Mouse (Mus musculus): Measurements from ENCODE around the gene Dennd4c. TPM values are rescaled to one million over a fixed set of nuclear protein-coding genes. Genes with fewer than 3 reads are reported as not detected.

Gene Dennd4c
- polyA plus RNA-seq, 1 experiment from 2014 or later: 14.4 TPM

DNA sequence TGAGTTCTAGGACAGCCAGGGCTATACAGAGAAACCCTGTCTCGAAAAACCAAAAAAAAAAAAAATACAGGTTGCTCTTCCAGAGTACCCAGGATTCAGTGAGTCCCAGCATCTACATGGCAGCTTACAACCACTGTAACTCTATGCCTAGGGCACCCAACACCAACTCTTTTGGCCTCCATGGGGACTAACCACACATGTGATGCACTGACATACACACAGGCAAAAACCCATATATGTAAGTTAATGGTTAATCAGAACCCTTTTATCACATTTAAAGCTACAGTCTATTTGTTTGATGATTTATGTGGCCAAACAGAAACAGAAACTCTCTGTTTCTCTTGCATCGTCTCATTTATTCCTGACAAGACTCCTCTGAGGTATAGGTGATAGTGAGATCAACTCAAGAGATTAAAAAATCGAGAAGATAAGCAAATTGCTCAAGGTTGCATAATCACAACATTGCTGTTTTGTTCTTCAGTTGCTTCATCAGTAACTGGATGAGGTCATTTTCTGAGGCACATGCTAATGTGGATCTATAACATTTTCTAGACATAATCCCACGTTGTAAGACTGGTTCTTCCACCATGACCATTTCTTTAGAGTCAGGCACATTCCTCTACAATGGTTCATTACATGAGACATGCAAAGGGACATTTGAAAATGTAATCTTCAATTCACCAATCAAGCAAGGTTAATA, 29.3 kb upstream of the Dennd4c start:
- in situ Hi-C loops (cut with MboI; ENCODE audit: low pct_unique_long_range_greater_than_20kb): no loop called here
- no peaks in the 10 kb centered on the region for H3K27me3 ChIP-seq
- POLR2A ChIA-PET: interaction anchor here (0.6 kb wide), 1 partner anchor 29 kb away, joined by 3 read pairs; no protein-coding TSS in a partner anchor
- DNase-seq (ENCODE audit: low read depth, low spot score) (no peak), ATAC-seq (no peak)
- no peak for TF ChIP-seq CTCF (IDR thresholded peaks at IDR 0.05)
- CTCF ChIA-PET: no interaction called here

DNA sequence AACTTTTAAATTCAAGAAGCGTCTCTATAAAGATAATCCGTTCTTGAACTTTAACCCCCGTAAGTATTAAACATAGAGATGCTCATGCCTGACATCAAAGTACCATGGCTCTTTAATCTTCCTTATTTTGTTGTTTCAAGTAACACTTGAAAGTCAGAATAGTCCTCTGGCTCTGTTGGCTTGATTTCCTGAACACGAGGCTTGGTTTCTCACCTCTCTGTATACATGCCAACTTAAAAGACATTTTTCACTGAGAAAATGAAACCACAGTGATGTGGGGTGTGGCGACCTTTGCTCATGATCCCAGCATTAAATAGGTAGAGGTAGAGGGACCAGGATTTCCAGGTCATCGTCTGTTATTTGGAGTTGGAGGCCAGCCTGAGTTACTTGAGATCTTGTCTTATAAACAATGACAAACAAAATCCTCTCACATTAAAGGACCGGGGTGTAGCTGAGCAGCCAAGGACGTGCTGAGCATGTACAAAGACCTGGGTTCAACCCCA, 26.4 kb upstream of the Dennd4c start:
- in situ Hi-C loops (cut with MboI; ENCODE audit: low pct_unique_long_range_greater_than_20kb): no loop called here
- ChIA-PET CTCF (no interaction called here), POLR2A (no interaction called here)
- H3K27me3 ChIP-seq: no peaks in the 10 kb centered on the region
- DNase-seq (ENCODE audit: low read depth, low spot score) (no peak), ATAC-seq (no peak)
- no peak for TF ChIP-seq CTCF (IDR thresholded peaks at IDR 0.05)

DNA sequence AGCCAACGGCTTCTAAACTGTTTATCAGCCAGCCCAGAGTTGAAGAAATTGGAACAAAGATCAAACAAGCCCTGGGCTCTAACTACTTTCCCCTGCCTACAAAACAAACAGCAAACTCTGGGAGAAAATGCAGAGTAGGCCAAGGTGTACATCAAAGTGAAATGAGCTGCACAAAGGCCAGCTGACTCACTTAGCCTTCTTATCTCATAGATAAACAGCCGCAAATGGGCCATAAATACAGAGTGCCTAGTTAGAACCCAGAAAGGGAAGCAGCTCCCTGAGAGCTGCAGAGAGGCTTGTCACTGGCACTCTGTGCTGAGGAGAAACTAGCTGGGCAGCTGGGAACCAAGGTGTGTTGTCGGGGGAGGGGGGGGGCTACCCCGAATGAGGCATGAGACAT, 23.2 kb upstream of the Dennd4c start:
- in situ Hi-C loops (cut with MboI; ENCODE audit: low pct_unique_long_range_greater_than_20kb): no loop called here
- H3K27me3 ChIP-seq: no peaks in the 10 kb centered on the region
- no peak for TF ChIP-seq CTCF (IDR thresholded peaks at IDR 0.05)
- DNase-seq (ENCODE audit: low read depth, low spot score): no peak
- ChIA-PET POLR2A (interaction anchor here (1.0 kb wide), 1 partner anchor 13 kb away, joined by 4 read pairs; no protein-coding TSS in a partner anchor), CTCF (no interaction called here)
- ATAC-seq: no peak

DNA sequence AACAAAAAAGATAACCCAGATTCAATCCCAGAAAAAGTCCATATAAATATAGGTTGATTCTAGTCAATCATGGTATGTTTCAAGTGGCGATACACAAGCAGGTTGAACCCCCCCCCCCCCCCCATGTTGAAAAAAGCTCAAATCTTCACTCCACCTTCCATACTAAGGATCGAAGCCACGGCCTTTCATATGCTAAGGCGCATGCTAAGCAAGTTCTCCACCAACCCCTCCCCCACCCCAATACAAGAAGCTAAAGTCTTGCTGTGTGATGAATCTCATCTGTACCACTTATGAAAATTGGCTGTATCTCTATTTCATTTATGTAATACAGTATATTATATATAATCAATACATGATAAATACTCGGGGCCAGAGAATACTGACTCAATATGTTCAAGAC, 22.2 kb upstream of the Dennd4c start:
- no peak for TF ChIP-seq CTCF (IDR thresholded peaks at IDR 0.05)
- H3K27me3 ChIP-seq: no peaks in the 10 kb centered on the region
- ChIA-PET POLR2A (no interaction called here), CTCF (no interaction called here)
- DNase-seq (ENCODE audit: low read depth, low spot score) (no peak), ATAC-seq (no peak)
- in situ Hi-C loops (cut with MboI; ENCODE audit: low pct_unique_long_range_greater_than_20kb): no loop called here

DNA sequence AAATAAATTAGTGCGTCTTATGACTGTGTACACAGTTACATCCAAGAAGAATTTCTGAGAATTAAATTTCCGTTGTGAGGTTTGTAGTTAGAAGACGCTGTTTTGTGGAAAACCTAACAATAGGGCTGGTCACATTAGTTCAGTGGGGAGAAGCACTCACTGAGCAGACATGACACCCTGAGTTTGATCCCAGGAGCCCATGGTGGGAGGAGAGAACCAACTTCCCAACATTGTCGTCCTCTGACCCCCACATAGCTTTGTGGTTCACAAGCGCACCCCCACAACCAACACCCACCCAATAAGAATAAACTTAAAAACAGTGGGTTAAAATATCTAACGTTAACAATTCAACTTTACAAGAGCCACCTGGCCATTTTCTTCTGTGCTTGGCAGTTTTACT, 18.5 kb upstream of the Dennd4c start:
- H3K27me3 ChIP-seq: no peaks in the 10 kb centered on the region
- POLR2A ChIA-PET: no interaction called here
- no peak for ATAC-seq
- DNase-seq (ENCODE audit: low read depth, low spot score): no peak
- no peak for TF ChIP-seq CTCF (IDR thresholded peaks at IDR 0.05)
- CTCF ChIA-PET: no interaction called here
- in situ Hi-C loops (cut with MboI; ENCODE audit: low pct_unique_long_range_greater_than_20kb): no loop called here

DNA sequence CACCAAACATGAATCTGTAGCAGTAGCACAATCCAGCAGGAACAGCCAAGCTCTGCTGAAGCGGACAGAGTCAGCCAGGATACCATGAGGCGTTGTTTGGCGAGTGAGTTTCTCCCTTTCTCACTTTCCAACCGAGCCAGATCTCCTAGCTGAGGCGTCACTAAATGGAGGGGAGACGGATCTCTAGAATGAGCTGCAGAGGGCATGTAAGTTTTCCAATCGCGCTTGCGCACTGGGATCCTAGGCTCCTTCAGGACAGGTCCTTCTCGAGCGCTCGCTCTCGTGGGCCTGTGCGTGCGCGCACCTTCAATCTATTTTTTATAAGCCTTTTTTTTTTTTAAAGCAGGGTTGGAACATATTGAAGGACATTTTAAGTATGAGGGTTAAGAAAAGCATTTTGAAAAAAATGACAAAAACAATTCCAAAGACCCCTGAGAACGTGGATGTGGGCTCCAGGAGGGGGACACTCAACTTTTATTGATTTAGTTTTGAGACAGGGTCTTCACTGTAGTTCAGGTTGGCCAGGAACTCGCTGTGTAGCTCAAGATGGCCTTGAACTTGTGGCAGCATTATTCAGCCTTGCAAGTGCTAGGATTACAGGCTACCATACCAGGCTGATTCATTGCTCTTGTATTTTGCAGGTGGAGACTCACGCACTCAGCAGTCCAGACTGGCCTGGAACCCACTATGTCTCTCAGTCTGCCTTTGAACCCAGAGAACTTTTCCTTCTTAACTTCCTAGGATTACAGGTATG, 14.1 kb upstream of the Dennd4c start:
- DNase-seq (ENCODE audit: low read depth, low spot score): no peak

DNA sequence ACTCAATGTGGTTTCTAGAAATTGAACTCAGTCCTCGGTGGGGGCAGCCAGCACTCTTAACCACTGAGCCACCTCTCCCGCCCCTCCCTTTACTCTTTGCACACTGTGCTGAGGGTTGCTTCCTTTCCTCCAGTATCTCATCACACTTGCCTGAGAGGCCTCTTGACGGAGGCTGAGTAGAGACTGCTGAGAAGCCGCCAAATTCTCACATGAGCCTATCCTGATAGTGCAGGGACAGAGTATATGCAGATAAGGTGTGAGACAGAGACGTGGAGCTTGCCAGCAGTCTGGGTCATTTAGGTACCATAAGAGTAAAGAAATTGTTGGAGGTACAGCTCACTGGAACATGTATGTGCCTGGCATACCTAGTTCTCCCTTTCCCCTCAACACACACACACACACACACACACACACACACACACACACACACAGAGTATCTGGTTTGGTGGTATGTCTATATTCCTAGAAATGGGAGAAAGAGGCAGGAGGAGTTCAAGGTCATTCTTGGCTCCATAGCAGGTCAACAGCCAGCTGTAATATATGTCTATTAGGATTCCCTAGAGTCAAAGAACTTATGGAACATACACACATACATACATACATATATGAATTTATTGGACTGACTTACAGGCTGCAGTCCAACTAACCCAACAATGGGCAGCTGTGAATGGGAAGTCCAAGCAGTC, 8.9 kb upstream of the Dennd4c start:
- CTCF ChIA-PET: no interaction called here
- ATAC-seq (no peak), DNase-seq (ENCODE audit: low read depth, low spot score) (no peak)
- H3K27me3 ChIP-seq: no peaks in the 10 kb centered on the region
- no peak for TF ChIP-seq CTCF (IDR thresholded peaks at IDR 0.05)
- POLR2A ChIA-PET: no interaction called here
- in situ Hi-C loops (cut with MboI; ENCODE audit: low pct_unique_long_range_greater_than_20kb): no loop called here

More for the DNA sequence above, 14.1 kb upstream of the Dennd4c start:
- ChIA-PET POLR2A (no interaction called here), CTCF (no interaction called here)
- in situ Hi-C loops (cut with MboI; ENCODE audit: low pct_unique_long_range_greater_than_20kb): no loop called here
- no peak for ATAC-seq
- H3K27me3 ChIP-seq: no peaks in the 10 kb centered on the region
- TF ChIP-seq CTCF (IDR thresholded peaks at IDR 0.05): no peak

DNA sequence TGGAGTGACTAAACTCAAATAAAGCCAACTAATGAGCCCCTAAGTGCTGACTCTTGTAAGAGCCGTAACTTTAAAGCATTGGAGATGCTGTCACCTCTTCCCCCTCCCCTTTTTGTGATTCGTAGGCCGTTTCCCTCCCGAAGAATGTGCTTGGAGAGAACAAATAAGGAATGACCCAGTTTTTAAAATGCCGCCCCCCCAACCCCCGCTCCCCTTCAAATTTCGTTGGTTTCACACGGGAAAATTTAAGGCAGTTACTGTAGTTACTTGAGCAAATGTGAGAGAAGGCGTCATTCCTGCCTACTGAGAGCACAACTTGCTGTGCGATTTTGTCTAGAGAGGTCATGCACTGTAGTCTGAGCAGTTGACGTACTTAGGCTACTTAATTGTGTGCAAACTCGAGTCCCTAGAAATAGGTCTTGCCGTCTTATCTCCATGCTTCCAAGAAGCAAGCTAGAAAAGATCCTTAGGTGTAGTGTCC, 1.0 kb downstream of the Dennd4c start:
- no peak for TF ChIP-seq CTCF (IDR thresholded peaks at IDR 0.05)
- H3K27me3 ChIP-seq: no peaks in the 10 kb centered on the region
- DNase-seq (ENCODE audit: low read depth, low spot score) (no peak), ATAC-seq (peak; percentile 14)
- ChIA-PET CTCF (interaction anchor here (1.5 kb wide), 1 partner anchor 12 kb away, joined by 4 read pairs; no protein-coding TSS in a partner anchor), POLR2A (interaction anchor here (0.6 kb wide), 1 partner anchor 68 kb away, joined by 3 read pairs; no protein-coding TSS in a partner anchor)
- in situ Hi-C loops (cut with MboI; ENCODE audit: low pct_unique_long_range_greater_than_20kb): no loop called here

DNA sequence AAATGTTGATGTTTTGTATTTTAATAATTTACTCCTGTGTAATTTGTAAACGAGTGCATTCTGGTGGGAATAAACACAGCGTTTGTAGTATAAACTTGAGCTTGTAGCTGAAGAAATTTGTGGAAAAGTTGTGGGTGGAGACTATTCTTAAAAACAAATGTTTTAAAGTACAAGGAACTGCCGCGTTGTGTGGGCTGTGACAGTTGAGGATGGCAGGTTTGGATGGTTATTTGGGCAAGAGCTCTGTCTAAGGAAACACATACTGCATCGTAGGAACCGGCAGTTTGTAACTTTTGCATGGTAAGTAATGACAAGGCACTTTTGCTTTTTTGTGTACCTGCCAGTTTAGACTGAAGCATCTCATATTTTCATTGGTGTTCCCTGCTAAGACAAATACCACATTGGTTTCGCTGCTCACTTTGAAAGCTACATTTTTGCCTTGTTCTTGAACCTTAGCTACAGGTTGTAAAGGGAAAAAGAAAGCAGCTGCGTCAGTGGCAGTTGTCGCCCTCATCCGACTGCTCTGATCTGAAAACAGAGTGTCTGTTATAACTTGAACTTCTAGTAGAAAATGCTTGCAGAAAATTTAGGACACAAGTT, 2.1 kb downstream of the Dennd4c start:
- TF ChIP-seq CTCF (IDR thresholded peaks at IDR 0.05): no peak
- POLR2A ChIA-PET: no interaction called here
- no peak for DNase-seq (ENCODE audit: low read depth, low spot score)
- in situ Hi-C loops (cut with MboI; ENCODE audit: low pct_unique_long_range_greater_than_20kb): no loop called here
- CTCF ChIA-PET: interaction anchor here (1.5 kb wide), 1 partner anchor 11 kb away, joined by 4 read pairs; no protein-coding TSS in a partner anchor
- no peaks in the 10 kb centered on the region for H3K27me3 ChIP-seq
- ATAC-seq: no peak

DNA sequence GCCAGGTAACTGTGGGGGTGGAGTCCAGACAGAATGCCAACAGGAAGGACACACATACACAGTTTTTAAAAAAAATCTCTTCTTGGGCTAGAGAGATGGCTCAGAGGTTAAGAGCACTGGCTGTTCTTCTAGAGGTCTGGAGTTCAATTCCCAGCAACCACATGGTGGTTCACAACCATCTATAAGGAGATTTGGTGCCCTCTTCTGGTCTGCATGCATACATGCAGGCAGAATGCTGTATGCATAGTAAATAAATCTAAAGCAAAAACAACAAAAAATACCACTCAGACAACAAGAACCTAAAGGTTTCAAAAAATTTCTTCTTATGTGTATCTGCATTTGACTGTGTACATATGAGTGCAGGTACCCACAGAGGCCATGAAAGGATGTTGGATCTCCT, 16.0 kb downstream of the Dennd4c start:
- no peaks in the 10 kb centered on the region for H3K27me3 ChIP-seq
- in situ Hi-C loops (cut with MboI; ENCODE audit: low pct_unique_long_range_greater_than_20kb): no loop called here
- ATAC-seq: no peak
- CTCF ChIA-PET: no interaction called here
- DNase-seq (ENCODE audit: low read depth, low spot score): no peak
- TF ChIP-seq CTCF (IDR thresholded peaks at IDR 0.05): peak; percentile 37
- POLR2A ChIA-PET: no interaction called here

All from Patski (cell line).